Mouse (Mus musculus) spleen, adult 18-20 months (tissue): ENCODE data around the gene Tbc1d2.

Experiments used
- DNase-seq, 2 experiments: peaks; one replicate each; pipeline ENCODE4 v3.0.0; 2022; ENCODE audit warnings: mixed read lengths in 2 of 2

Gene Tbc1d2

GRCm38 (mm10) chr4:46650086-46650753 lies at the start of gene Tbc1d2:
Gene Tbc1d2, minus strand, starts transcription at chr4:46650209.
- DNase-seq, result peak; percentile 91 to 98

GRCm38 (mm10) chr4:46696467-46696866 lies 46.5 kb upstream of the Tbc1d2 start:
- DNase-seq, result no peak

GRCm38 (mm10) chr4:46690565-46690964 lies 40.6 kb upstream of the Tbc1d2 start:
- no peak for DNase-seq

DNA sequence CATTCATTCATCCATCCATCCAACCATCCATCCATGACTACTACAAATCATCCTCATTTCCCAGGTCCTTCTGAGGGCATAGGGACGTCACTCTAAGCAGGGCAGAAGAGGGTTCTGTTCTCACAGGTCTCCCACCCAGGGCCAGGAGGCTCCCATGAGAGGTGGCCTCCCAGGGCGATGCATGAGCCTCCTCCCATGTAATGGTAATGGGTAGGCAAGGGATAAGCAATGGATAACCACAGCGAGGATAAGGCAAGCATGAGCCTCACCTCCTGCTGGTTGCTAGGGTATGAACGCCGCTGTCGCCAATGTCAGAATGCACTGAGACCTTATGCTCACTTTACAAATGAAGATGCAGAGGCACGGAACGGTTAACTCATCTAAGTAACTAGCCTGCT lies 40.0 kb upstream of the Tbc1d2 start:
- DNase-seq, result no peak

DNA sequence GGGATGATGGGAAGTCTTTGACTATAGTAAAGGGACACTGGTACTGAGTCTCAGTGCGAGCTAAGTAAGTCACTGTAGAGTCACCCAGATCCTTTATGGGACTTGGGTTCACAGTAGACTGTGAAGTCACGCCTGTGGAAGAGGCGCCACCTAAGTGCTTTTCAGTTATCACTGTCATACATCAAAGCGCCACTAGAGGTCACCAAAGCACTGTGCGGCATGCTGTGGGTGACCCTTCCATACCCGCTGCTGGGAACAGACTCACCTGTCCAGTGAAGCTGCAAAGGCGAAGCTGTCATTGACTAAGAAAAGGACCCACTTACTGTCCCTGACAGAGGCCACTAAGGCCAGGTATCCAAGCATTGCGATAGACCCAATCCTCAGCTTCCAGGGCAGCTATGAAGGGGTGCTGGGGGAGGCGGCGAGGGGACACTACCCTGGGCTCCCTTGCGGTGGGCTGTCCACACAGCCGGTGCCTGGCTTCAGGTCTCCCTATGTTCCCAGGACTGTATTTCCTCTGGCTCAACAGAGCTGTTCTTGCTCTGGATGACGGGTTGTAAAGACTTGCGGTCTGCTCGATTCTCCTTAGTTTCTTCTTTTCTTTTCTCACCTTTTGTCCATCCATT lies 39.5 kb upstream of the Tbc1d2 start:
- peak; percentile 12 to 71 for DNase-seq

DNA sequence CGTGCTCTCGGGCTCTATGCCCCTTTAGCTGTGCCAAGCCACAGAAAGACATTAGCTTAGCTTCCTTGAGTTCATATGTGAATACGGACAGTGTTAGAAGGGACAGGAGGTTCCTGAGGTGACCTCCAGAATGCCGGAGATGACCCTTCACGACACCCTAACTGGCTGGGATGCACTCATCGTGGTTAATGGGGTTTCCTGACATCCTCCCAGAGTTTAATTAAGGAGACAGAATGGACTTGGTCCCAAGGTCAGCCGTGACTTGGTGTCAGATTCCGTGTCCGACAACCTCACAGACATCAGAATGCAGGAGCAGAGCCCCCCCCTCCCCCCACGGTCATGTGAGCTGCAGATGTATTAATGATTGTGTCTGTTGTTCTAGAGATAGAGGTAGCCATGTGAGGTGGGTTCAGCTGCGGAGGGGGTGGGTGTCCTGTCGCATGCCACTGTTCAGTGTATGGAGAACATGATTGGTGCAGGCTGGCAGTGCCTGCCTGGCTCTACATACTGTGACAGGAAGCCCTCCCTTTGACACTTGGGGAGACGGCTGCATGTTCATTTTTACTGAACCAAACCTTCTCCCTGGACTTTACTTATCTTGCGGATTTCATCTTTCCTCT lies 38.3 kb upstream of the Tbc1d2 start:
- DNase-seq, result no peak

GRCm38 (mm10) chr4:46684160-46684559 lies 34.2 kb upstream of the Tbc1d2 start:
- DNase-seq, result no peak

DNA sequence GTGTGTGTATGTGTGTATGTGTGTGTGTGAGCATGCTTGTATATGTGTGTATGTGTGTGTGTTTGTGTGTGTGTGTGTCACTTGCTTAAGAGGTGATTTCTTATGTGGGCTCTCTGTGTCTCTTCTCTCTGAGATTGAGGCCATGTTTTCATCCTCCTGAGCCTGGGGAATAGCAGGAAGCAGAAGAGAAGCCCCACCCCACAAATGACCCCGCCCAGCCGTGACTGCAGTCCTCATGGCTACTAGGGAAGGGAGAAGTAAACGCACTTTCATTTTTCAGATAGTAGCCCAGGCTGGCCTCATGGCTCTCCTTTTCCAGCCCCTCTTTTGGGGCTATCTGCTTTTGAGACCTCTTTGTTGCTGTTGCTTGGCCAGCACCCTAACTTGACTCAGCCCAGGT lies 26.6 kb upstream of the Tbc1d2 start:
- DNase-seq, result no peak

DNA sequence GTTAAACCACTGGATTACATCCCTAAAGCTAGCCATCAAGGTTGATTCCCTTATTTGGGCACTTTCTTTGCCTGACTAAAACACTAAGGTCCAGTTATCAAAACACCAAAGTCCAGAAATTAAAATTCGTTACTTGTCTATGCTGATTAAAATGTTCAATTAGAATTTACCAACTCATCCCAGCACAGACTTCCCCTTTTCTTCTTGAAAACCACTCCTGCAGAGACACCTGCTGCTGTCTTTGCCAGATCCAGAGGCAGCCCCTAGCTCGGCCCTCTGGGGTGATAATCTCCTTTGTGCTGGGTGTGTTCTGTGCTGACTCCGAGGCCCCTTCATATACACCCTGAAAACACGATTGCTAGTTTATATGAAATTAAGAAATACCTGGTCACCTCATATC lies 26.0 kb upstream of the Tbc1d2 start:
- no peak for DNase-seq

DNA sequence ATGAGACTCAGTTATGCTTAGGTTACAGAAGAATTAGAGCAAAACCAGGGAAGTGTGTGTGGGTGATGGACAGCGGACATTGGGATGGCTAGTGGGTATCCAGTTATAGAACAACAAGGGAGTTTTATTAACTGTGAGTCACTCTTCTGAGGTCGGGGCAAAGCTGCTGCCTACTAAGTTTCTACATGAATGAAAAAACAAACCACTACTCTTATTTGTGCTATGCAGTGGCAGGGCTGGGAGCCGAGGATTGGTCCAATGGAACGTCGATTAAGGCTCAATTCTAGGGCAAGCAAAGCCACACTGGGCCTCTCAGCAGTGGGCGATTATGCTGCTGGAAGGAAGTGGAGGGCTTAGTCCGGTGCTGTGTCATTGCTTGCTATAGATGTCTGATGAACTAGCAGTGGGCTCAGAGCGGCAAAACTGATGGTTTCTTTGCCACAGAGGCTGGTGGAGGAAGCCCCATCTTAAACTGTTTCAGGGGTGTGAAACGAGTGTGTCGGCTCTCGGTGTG lies 25.3 kb upstream of the Tbc1d2 start:
- DNase-seq, result no peak

DNA sequence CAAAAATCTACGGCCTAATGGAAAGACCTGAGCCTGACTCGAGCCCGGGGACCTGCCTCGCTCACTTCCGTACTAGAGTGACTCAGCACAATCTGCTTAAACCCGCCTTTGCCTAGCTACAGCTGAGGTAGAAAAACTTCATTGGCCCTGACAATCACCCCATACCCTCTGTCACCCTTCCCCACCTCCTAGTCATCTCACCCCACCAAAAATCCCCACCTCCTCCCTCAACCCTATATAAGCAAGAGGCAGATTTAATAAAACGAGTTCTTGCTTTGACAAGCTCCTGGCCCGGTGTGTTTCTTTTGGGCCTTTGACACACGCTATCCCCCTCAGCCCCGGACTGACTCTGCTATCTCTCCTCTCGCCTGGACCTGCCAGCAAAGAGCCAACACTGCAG lies 18.6 kb upstream of the Tbc1d2 start:
- no peak for DNase-seq

DNA sequence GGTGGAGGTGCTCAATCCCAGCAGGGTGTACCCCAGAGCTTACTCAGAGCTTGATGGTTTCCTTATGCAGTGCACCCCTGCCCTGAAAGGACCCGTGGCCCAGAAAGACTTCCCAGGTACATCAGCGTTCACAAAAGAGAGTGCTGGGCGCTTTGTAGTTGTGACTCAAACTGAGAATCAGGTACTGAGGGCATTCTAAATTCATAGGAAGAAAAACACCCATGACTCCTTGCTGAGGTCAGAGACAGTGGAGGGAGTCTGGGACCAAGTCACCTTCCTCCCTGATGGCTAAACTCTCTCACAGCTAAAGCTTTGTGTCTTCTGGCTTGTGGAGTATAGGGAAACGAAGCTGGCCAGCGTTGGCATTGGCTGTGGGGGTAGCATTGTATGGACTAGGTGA lies 16.4 kb upstream of the Tbc1d2 start:
- no peak for DNase-seq

DNA sequence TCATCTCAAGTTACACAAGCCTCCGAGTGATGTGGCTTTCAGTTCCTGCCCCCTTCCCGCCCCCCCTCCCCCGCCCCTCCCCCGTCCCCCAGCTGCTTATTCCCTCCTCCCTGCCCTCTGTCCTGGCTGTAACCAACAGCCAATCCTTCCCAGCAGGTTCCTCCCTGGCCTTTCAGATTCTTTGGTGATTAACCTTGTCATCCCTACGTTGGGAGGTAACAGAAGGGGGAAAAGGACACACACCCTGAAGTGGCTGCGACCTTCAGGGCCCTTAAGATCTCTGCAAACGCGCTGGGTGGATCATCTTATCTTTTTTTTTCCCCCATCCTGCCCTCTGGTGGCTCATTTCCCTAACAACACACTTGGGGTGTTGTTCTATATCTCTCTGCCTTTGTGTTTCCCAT lies 15.4 kb upstream of the Tbc1d2 start:
- no peak for DNase-seq

DNA sequence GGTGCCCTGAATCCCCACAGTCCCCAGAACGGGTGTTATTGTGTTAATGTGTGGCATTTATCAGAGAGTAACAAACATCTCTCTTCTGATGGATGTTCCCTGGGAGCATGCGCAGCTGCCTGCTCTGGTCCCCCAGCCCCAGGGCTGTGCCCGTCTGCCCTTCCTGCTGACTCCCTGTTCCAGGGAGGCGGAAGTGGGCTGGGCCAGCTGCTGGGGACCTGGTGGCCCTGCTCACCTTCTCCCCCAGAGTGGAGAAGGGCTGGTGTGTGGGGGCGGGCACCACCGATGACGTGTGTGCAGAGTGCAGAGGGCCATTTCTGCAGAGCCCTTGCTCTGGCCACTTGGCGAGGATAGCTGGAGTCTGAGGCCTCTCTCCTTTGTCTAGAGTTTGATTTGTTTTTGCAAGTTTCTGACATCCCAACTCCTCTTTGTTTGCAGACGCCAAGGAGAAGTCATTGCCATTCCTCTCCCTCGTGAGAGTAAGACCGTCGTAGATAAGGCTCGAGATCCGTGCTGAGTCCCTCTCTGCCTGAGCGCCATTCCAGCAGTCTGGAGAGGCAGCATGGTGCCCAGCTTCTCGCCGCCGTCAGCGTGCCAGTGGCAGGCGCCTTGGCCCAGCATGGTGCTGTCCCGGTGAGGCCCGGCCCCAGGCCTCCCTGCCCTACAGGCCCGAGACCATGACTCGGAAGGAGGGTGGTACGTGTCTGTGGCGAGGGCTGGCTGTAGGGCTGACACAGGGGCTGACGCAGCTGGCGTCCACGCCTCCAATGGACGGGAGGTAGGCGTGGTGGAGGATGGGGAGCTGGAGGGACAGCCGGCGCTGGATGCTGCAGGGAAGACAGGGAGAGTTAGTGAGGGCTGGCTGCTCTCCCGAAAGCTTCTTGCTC lies 14.4 kb upstream of the Tbc1d2 start:
- DNase-seq, result no peak

DNA sequence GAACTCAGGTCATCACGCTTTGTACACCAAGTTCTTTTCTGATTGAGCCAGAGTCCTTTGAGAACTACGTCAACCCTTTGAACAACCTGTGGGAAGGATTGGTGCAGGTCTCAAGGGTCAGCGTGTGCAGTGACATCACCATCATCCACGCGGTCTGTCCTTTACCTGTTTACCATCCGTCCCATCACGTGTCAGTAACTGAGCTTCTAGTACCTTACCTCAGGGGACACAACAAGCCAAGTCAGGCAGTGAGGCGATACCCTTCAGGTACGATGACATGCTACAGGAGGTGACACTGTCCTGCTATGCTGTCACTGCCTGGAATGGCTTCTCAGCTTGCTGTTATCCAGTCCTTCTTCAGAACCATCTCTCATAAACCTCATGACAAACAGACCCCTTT lies 11.4 kb upstream of the Tbc1d2 start:
- DNase-seq, result no peak

- DNase-seq, result no peak
Measured at GRCm38 (mm10) chr4:46658946-46659345, 8.9 kb upstream of the Tbc1d2 start.

- DNase-seq, result peak; percentile 37 to 80
Measured at GRCm38 (mm10) chr4:46657116-46657515, 7.1 kb upstream of the Tbc1d2 start.

DNA sequence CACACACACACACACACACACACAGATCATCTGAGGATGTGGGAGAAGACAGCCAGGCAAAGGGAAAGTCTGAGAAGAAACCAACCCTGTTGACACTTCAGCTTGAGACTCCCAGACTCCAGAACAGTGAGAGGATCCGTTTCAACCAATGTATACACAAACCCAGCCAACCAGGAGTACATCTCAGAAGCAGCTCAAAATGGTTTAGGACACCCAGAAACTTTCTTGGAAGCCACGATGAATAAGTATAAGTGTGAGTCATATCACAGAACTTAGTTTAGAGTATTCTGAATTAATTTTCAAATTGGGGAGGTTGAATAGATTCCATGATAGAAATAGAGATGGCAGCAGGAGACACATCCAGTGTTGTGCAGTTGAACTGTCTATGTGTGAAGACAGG lies 5.9 kb upstream of the Tbc1d2 start:
- DNase-seq, result no peak

DNA sequence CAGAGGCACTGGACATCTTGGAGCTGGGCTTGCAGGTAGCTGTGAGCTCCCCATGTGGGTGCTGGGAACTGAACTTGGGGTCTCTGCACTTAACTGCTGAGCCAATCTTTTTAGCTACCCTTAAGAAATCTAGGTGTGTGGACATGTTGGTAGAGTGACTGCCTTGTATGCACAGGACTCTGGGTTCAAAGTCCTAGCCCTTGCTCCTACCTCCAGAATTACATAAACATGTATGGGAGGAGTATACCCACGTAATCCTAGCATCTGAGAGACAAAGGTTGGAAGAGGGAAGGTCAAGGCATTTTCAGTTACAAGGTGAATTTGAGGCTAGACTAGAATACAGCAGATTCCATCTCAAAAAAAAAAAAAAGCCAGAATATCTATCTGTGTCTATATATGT lies 5.3 kb upstream of the Tbc1d2 start:
- no peak for DNase-seq

DNA sequence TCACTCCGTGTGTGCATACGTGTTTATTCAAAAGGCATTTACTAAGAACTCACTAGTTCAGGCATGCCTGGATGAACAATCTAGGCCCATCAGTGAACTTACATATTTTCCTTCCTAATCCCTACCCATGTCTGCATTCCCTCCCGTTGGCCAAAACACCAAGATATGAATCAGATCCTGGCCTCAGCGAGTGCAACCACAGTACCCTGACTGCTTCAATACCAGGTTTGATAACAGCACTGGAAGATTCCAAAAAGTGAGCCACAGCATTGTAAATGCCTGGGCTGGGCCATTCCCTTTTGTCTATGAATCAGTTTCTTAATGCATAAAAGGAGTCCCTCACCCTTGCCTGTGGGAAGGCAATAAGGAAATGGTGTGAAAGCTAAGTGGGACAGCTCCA lies 848 bp downstream of the Tbc1d2 start:
- DNase-seq, result no peak

DNA sequence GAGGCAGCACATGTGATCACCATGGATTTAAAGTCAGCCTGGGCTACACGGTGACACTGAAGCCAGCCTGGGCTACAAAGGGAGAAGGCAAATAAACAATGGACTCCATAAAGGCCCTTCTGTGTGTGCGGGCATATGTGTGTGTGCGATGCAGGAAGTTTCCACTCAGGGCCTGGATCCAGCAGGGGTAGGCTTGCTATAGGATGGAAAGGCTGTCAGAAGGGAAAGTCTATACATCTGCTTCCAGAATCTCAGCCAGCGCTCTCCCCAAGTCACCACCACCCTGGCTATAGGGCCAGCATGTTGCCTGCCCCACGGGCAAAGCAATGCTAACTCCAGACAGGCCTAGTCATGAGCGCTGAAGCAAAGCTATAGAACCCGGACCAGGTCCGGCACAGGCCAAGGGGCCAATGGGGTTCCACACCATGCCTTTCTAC lies 6.3 kb downstream of the Tbc1d2 start:
- DNase-seq, result no peak

DNA sequence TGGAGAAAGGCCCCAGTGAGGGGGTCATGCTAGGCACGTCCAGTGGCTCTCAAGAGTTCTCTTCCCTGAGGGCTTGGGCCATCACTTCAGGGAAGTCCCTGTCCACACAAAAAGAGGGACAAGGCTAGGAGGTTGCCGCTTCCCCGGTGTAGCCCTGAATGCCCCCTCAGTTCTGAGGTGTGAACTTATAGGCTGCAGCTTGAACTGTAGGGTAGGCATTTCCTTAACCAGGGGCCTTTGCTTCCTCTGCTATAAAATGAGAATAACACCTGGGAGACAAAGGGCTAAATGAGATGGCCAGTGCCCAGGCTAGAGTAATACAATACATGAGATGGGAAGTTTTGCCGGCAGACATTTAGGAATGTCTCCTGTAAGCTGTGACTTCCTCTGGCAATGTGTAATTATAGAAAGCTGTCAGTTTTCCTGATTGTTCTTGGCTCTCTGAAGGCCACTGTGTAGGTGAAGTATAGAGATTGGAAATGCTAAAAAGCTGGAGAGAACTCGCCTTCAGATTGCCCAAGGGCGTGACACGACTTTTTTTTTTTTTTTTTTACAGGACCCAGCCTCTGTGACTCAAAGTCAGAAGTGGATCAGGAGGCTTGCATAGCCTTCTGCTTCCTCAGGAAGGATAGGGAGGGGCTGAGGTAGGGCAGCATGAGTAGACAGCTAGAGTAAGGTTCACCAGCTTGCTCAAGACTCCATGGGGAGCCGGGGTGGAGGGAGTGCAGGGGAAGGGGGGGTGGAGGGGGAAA lies 6.9 kb downstream of the Tbc1d2 start:
- DNase-seq, result no peak
